Mouse (Mus musculus) liver, postnatal 0 days (tissue): ENCODE measurements at regions not wholly inside any gene's neighbourhood (a gene's known extent, or its start where the extent isn't known, plus 50 kb on each side); places are given as distances from the start of the nearest gene placed in this dataset.

Source experiments
- ATAC-seq: fragments of 200-750 bp; cut with Nextera tagmentation; 2 replicates; pipeline ENCODE4 v1.8.0; 2017; ENCODE audit warnings: mild to moderate bottlenecking, moderate library complexity
- DNase-seq: peaks from one replicate; pipeline ENCODE4 v3.0.0-alpha.2; 2016
- H3K27ac ChIP-seq: fragments of 300-500 bp; sonication (generic); 2 replicates; pipeline ENCODE4 v1.5.1; 2014; ENCODE audit warnings: antibody characterized with exemption, moderate library complexity, mild to moderate bottlenecking, low read depth
- H3K27me3 ChIP-seq: fragments of 300-500 bp; sonication (generic); 2 replicates; pipeline ENCODE4 v1.6.1; 2014; ENCODE audit warnings: low read length, control low read depth, mixed read lengths; ENCODE audit not compliant: insufficient read depth
- H3K36me3 ChIP-seq: fragments of 300-500 bp; sonication (generic); replicated peaks from 2 replicates; pipeline ENCODE4 v1.6.1; 2014; ENCODE audit warnings: mild to moderate bottlenecking, control low read depth, low read length, moderate library complexity, mixed read lengths; ENCODE audit not compliant: insufficient read depth
- H3K4me1 ChIP-seq: fragments of 300-500 bp; sonication (generic); 2 replicates; pipeline ENCODE4 v1.6.1; 2014; ENCODE audit warnings: antibody characterized with exemption, mild to moderate bottlenecking, control low read depth; ENCODE audit not compliant: insufficient read depth
- H3K4me2 ChIP-seq: fragments of 300-500 bp; sonication (generic); 2 replicates; pipeline ENCODE4 v1.6.1; 2014; ENCODE audit warnings: low read depth, mild to moderate bottlenecking, low read length, moderate library complexity, mixed read lengths
- H3K4me3 ChIP-seq: fragments of 300-500 bp; sonication (generic); 2 replicates; pipeline ENCODE4 v1.5.1; 2014; ENCODE audit warnings: low read depth, low read length
- H3K9ac ChIP-seq: fragments of 300-500 bp; sonication (generic); replicated peaks from 2 replicates; pipeline ENCODE4 v1.6.1; 2014; ENCODE audit warnings: mild to moderate bottlenecking, moderate library complexity
- H3K9me3 ChIP-seq: fragments of 300-500 bp; sonication (generic); 2 replicates; pipeline ENCODE4 v1.6.1; 2016; ENCODE audit warnings: mild to moderate bottlenecking, control low read depth, low read length, mixed read lengths
- CTCF ChIP-seq: sonication (generic); IDR thresholded peaks from 2 replicates; pipeline ENCODE4 v1.5.1; 2016; ENCODE audit warnings: antibody characterized with exemption, low read depth
- EP300 ChIP-seq: IDR thresholded peaks from 2 replicates; pipeline ENCODE4 v1.6.1; 2016; ENCODE audit warnings: antibody characterized with exemption, low read depth, mild to moderate bottlenecking
- WGBS: fragments of 180-500 bp; shearing (Covaris S2); extraction: QIAGEN DNeasy Blood & Tissue Kit; methylation state at CpG from one replicate; pipeline ENCODE4 v1.1.7; 2014; ENCODE audit not compliant: insufficient replicate concordance; 5-methylcytosine and 5-hydroxymethylcytosine counted together

- H3K4me2 ChIP-seq: no peak overlapping the region
- ATAC-seq: no peak
- no peak for DNase-seq
- 41% methylated on average over 2 of the region's 2 CpGs for WGBS
- H3K9ac ChIP-seq: no peak overlapping the region
- H3K4me1 ChIP-seq: no peaks in the 10 kb centered on the region
- H3K9me3 ChIP-seq: no peaks in the 10 kb centered on the region
- H3K4me3 ChIP-seq: no peak overlapping the region
- H3K27ac ChIP-seq: no peak overlapping the region
- TF ChIP-seq EP300 (no peak), CTCF (no peak)
- no peaks in the 10 kb centered on the region for H3K27me3 ChIP-seq
- no peaks in the 10 kb centered on the region for H3K36me3 ChIP-seq
Observed at GRCm38 (mm10) chr14:24833211-24833610, 346.3 kb downstream of the Rps24 start.

GRCm38 (mm10) chr14:24838219-24838618 is 351.3 kb downstream of the Rps24 start:
- WGBS: 68% methylated on average over 4 of the region's 4 CpGs
- Histone ChIP-seq H3K4me2 (no peak overlapping the region), H3K4me3 (no peak overlapping the region), H3K27ac (no peak overlapping the region), H3K9me3 (no peaks in the 10 kb centered on the region), H3K36me3 (no peaks in the 10 kb centered on the region), H3K27me3 (no peaks in the 10 kb centered on the region), H3K9ac (no peak overlapping the region), H3K4me1 (no peaks in the 10 kb centered on the region)
- ATAC-seq (no peak), DNase-seq (no peak)
- TF ChIP-seq CTCF (no peak), EP300 (no peak)

DNA sequence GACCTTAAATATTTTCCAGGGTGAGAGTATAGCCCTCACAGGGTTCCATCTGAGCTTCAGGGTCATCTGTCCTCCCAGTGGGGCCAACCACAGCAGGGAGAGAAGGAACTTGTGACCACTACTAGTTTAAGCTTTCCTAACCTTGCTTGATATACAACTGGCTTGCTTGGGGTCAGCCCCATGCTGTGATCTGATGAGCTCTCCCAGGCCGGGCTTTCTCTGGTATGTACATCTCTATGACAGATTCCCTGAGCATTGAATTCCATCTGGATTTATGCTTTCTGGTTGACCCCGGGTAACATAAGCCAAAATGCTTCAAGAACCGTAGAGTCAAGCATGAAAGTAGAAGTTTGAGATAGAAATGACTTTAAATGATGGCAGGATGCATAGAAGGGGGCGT is 352.1 kb downstream of the Rps24 start:
- Histone ChIP-seq H3K9ac (no peak overlapping the region), H3K27ac (no peak overlapping the region), H3K27me3 (no peaks in the 10 kb centered on the region), H3K36me3 (no peaks in the 10 kb centered on the region), H3K4me1 (no peaks in the 10 kb centered on the region), H3K9me3 (no peaks in the 10 kb centered on the region), H3K4me3 (no peak overlapping the region), H3K4me2 (no peak overlapping the region)
- ATAC-seq: no peak
- 63% methylated on average over 4 of the region's 4 CpGs for WGBS
- TF ChIP-seq EP300: no peak
- TF ChIP-seq CTCF: no peak
- no peak for DNase-seq

DNA sequence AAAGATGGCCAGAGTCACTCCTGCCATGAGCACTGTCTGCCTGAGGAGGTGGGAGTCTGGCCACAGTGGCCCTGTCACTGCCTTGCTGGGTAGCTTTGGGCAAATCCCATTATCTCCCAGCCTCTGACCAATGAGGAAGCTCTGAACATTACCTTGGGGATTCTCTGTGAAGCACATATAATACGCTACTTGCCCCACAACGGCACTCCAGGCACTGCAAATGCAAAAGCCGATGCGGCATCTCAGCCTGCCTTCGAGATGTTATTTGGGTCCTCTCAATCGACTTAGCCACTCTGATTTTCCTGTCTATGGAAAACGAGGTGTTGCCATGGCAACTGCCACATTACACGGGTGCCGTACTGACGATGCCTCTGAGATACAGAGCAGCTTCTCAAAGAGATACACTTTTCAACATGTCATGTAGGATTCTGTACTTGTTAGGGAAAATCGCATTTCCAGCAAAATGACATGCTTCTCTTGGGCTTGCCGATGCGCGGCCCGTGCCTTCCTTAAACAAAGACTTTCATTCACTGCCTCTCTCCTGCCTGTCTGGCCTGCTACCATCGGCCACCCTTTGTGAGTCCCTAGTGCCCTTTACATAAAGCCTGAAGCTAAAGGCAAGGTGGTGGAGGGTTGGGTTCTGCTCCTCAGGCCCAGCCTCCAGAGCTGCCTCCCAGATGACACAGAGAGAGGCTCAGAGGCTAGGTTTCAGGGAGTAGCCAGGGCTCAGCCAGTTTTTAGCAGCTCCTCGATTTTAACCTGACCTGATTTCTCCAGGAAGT is 355.0 kb downstream of the Rps24 start:
- ATAC-seq: no peak
- Histone ChIP-seq H3K9me3 (no peaks in the 10 kb centered on the region), H3K36me3 (no peaks in the 10 kb centered on the region), H3K27me3 (no peaks in the 10 kb centered on the region), H3K4me2 (no peak overlapping the region), H3K4me3 (no peak overlapping the region), H3K27ac (no peak overlapping the region), H3K4me1 (no peaks in the 10 kb centered on the region), H3K9ac (no peak overlapping the region)
- WGBS: 74% methylated on average over 17 of the region's 17 CpGs
- no peak for TF ChIP-seq EP300
- no peak for DNase-seq

DNA sequence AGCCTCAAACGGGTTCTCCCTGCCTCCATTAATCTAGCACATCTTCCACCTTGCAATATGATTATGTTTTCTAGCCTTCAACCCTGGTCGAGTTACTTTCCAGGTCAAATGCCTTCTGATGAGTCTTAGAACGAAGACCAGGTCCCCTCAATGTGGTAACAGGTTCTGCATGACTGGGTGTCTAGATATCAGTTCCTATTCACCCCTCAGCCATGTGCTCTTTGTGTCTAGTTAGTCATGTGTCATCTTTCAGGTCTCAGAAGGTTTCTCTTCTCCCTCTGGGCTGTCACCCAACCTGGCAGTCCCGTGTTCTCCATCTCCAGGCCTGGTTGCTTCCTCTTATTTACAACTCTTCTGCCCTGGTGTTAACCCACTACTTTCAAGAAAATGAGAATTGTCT is 356.7 kb downstream of the Rps24 start:
- Histone ChIP-seq H3K36me3 (no peaks in the 10 kb centered on the region), H3K9me3 (no peaks in the 10 kb centered on the region), H3K4me3 (no peak overlapping the region), H3K4me1 (no peaks in the 10 kb centered on the region), H3K27ac (no peak overlapping the region), H3K27me3 (no peaks in the 10 kb centered on the region), H3K9ac (no peak overlapping the region), H3K4me2 (no peak overlapping the region)
- DNase-seq (no peak), ATAC-seq (no peak)
- 40% methylated on average over 4 of the region's 4 CpGs for WGBS
- TF ChIP-seq CTCF (no peak), EP300 (no peak)

DNA sequence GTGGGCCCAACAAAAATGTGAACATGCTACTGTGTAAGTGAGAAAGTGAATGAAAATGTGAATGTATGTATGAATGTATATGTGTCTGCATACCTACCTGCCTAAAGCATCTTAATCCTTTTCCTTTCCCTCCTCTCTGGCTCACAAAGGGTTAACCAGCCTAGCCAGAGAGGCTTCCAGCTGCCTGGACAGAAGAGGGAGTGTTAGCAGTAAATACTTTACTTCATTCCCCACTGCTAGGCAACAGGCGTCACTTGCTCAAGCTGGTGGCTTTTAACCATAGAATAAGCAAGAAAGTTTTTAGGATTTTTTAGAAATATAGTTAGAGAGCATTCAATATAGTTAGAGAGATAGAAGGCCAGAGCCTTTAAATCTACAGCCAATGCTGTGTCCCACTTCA is 363.6 kb downstream of the Rps24 start:
- Histone ChIP-seq H3K9ac (no peak overlapping the region), H3K27ac (no peak overlapping the region), H3K36me3 (no peaks in the 10 kb centered on the region), H3K9me3 (no peaks in the 10 kb centered on the region), H3K4me1 (no peaks in the 10 kb centered on the region), H3K27me3 (no peaks in the 10 kb centered on the region), H3K4me2 (no peak overlapping the region), H3K4me3 (no peak overlapping the region)
- WGBS: 41% methylated on average over 1 of the region's 1 CpGs
- no peak for ATAC-seq
- DNase-seq: no peak
- TF ChIP-seq EP300 (no peak), CTCF (no peak)
